Mouse (Mus musculus): ENCODE results near the gene Gm12216. TPM values are rescaled to one million over a fixed set of nuclear protein-coding genes. Genes with fewer than 3 reads are reported as not detected.
A peak's percentile ranks its signal among the peaks of the same experiment; 100 is the strongest.

Gm12216 gene
- total RNA-seq, 1 experiment, result 0.27 TPM

DNA sequence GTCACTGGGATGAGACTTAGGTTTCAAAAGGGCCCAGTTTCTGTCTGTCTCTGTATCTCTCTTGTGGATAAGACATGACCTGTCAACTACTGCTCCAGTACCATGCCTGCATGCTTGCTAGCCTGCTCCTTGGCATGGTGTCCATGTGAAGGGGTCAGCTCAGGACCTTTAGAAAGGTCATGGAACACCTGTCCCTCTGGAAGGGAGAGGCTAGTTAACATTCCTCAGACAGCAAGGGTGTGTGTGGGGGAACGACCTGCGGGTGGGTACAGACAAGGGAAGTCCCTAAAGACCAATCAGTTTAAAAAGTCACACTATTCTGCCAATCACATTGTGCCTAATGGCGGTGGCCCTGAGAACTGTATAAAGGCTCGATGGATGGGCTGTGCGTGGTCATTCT lies 58.1 kb downstream of the Gm12216 start:
- in situ Hi-C loops (cut with MboI; ENCODE audit: low sequenced_read_pairs in 2 of 2, unreplicated experiment in 2 of 2), result no loop called here
- no peak for DNase-seq (ENCODE audit: low read depth, low spot score)

DNA sequence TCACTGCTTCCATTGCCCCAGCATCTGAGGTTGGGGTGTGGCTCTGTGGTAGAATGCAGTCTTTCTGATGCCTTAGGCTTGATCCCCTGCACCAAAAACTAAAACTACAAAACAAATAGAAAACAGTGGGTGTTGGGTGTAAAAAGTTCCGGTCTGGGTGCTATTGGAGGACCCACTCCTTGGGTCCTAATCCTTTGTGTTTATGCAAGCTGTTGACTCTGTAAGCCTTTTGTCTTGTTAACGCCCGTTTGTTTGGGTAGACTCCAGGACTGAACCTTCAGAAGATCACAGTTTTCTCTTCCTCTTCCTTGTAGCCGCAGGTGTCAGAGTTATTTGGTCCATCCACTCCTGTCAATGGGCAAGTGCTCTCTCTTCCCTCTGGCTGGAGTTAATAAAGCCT lies 59.0 kb downstream of the Gm12216 start:
- DNase-seq (ENCODE audit: low read depth, low spot score), result peak; percentile 61
- no peak overlapping the region for H3K4me3 ChIP-seq (ENCODE audit: insufficient read depth in 1 of 2, low read depth in 1 of 2, low read length in 2 of 2, poor library complexity in 1 of 2, severe bottlenecking in 1 of 2)
- TF ChIP-seq ZC3H11A (IDR thresholded peaks at IDR 0.05; ENCODE audit: borderline replicate concordance, low read depth, low read length) (no peak), HCFC1 (IDR thresholded peaks at IDR 0.05; ENCODE audit: borderline replicate concordance, insufficient read depth, low read length) (no peak), CHD2 (IDR thresholded peaks at IDR 0.05; ENCODE audit: low read depth, low read length) (no peak), MAFK (IDR thresholded peaks at IDR 0.05; ENCODE audit: insufficient read depth, low read depth, low read length) (no peak), ZNF384 (IDR thresholded peaks at IDR 0.05; ENCODE audit: low read depth, low read length) (no peak)
- H3K9ac ChIP-seq (ENCODE audit: insufficient read depth, low read depth, low read length, poor library complexity, severe bottlenecking), result no peak overlapping the region
- peaks cover 23 to 64% of the 10 kb centered on the region in 2 experiments for H3K4me1 ChIP-seq (ENCODE audit: control insufficient read depth in 2 of 2, insufficient read depth in 2 of 2, low read length in 2 of 2, poor library complexity in 1 of 2)
- H3K9me3 ChIP-seq (ENCODE audit: control insufficient read depth, insufficient read depth, low read depth, low read length), result no peaks in the 10 kb centered on the region
- in situ Hi-C loops (cut with MboI; ENCODE audit: low sequenced_read_pairs in 2 of 2, unreplicated experiment in 2 of 2), result no loop called here
- peak overlapping the region; percentile 87 for H3K27ac ChIP-seq (ENCODE audit: insufficient read depth, low read depth, low read length, poor library complexity, severe bottlenecking)
- no peaks in the 10 kb centered on the region for H3K36me3 ChIP-seq (ENCODE audit: control insufficient read depth, insufficient read depth, low read length, poor library complexity, severe bottlenecking)

More for the DNA sequence above, 58.1 kb downstream of the Gm12216 start:
- H3K4me3 ChIP-seq (ENCODE audit: insufficient read depth in 1 of 2, low read depth in 1 of 2, low read length in 2 of 2, poor library complexity in 1 of 2, severe bottlenecking in 1 of 2), result no peak overlapping the region
- TF ChIP-seq ZC3H11A (IDR thresholded peaks at IDR 0.05; ENCODE audit: borderline replicate concordance, low read depth, low read length) (no peak), ZNF384 (IDR thresholded peaks at IDR 0.05; ENCODE audit: low read depth, low read length) (no peak), CHD2 (IDR thresholded peaks at IDR 0.05; ENCODE audit: low read depth, low read length) (no peak), MAFK (IDR thresholded peaks at IDR 0.05; ENCODE audit: insufficient read depth, low read depth, low read length) (no peak), HCFC1 (IDR thresholded peaks at IDR 0.05; ENCODE audit: borderline replicate concordance, insufficient read depth, low read length) (no peak)
- no peaks in the 10 kb centered on the region for H3K36me3 ChIP-seq (ENCODE audit: control insufficient read depth, insufficient read depth, low read length, poor library complexity, severe bottlenecking)
- H3K27ac ChIP-seq (ENCODE audit: insufficient read depth, low read depth, low read length, poor library complexity, severe bottlenecking), result peak overlapping the region; percentile 64; the same call in 1 of the 2 replicates
- no peaks in the 10 kb centered on the region for H3K9me3 ChIP-seq (ENCODE audit: control insufficient read depth, insufficient read depth, low read depth, low read length)
- H3K4me1 ChIP-seq (ENCODE audit: control insufficient read depth in 2 of 2, insufficient read depth in 2 of 2, low read length in 2 of 2, poor library complexity in 1 of 2), result peaks cover 22 to 62% of the 10 kb centered on the region in 2 experiments
- no peak overlapping the region for H3K9ac ChIP-seq (ENCODE audit: insufficient read depth, low read depth, low read length, poor library complexity, severe bottlenecking)

DNA sequence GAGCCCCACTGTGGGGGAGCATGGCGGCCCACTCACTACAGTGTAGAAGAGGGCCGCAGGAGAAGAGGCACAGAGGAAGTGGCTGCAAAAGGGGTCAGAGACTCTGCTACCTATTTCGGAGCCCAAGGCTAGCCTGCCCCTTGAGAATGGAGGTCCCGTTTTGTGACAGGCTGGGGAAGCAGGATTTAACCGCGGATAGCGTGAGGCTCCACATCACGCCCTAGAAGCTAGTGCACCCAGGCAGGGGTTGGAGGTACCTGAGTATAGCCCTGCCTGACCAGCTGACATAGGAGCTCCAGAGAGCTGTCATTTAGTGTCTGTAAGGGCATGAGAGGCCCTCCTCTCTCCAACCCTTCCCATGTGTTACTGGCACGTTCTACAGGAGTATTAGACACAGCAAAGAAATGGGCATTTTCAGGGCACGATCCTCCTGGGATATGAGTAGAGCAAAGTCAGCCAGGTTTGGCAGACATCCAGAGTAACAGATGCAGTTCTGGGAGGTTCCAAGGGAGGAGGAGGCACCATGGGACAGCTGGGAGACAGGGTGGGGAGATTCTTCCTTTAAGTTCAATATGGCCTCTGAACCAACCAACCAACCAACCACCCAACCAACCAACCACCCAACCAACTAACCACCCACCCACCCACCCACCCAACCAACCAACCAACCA lies 60.9 kb downstream of the Gm12216 start:
- in situ Hi-C loops (cut with MboI; ENCODE audit: low sequenced_read_pairs in 2 of 2, unreplicated experiment in 2 of 2), result no loop called here
- TF ChIP-seq HCFC1 (IDR thresholded peaks at IDR 0.05; ENCODE audit: borderline replicate concordance, insufficient read depth, low read length) (no peak), CHD2 (IDR thresholded peaks at IDR 0.05; ENCODE audit: low read depth, low read length) (no peak), ZNF384 (IDR thresholded peaks at IDR 0.05; ENCODE audit: low read depth, low read length) (no peak)
- Histone ChIP-seq H3K9me3 (ENCODE audit: control insufficient read depth, insufficient read depth, low read depth, low read length) (no peaks in the 10 kb centered on the region), H3K4me1 (ENCODE audit: control insufficient read depth in 2 of 2, insufficient read depth in 2 of 2, low read length in 2 of 2, poor library complexity in 1 of 2) (peaks cover 29 to 58% of the 10 kb centered on the region in 2 experiments), H3K27ac (ENCODE audit: insufficient read depth, low read depth, low read length, poor library complexity, severe bottlenecking) (no peak overlapping the region; the same call in 1 of the 2 replicates), H3K4me3 (ENCODE audit: insufficient read depth in 1 of 2, low read depth in 1 of 2, low read length in 2 of 2, poor library complexity in 1 of 2, severe bottlenecking in 1 of 2) (no peak overlapping the region), H3K36me3 (ENCODE audit: control insufficient read depth, insufficient read depth, low read length, poor library complexity, severe bottlenecking) (no peaks in the 10 kb centered on the region), H3K9ac (ENCODE audit: insufficient read depth, low read depth, low read length, poor library complexity, severe bottlenecking) (no peak overlapping the region)
- no peak for DNase-seq (ENCODE audit: low read depth, low spot score)

DNA sequence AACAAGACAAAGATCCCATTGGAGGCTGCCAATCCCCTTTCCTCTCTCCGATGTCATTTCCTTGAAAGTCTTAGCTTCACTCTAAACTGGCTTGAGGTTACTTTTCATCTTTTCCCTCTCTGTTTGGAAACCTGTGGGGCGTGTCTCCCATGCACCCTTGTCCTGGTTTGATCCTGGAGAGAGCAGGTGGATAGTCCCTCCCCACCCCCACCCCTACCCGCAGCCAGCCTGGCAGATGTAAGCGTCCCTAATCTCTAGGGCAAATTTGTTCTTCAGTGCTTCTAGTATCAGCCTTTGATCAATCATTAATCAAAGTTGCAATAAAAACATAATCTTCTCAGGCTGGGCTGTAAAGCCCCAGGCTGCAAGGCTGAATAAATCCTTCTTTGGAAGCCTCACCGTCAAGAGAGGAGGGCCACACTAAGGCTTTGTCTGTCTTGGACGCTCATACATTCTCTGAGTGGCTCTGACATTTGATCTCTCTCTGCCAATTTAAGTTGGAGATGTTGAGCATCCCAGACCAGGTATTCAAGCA lies 61.6 kb downstream of the Gm12216 start:
- Histone ChIP-seq H3K4me3 (ENCODE audit: insufficient read depth in 1 of 2, low read depth in 1 of 2, low read length in 2 of 2, poor library complexity in 1 of 2, severe bottlenecking in 1 of 2) (no peak overlapping the region), H3K36me3 (ENCODE audit: control insufficient read depth, insufficient read depth, low read length, poor library complexity, severe bottlenecking) (no peaks in the 10 kb centered on the region), H3K9me3 (ENCODE audit: control insufficient read depth, insufficient read depth, low read depth, low read length) (no peaks in the 10 kb centered on the region), H3K4me1 (ENCODE audit: control insufficient read depth in 2 of 2, insufficient read depth in 2 of 2, low read length in 2 of 2, poor library complexity in 1 of 2) (peaks cover 29 to 52% of the 10 kb centered on the region in 2 experiments), H3K9ac (ENCODE audit: insufficient read depth, low read depth, low read length, poor library complexity, severe bottlenecking) (no peak overlapping the region), H3K27ac (ENCODE audit: insufficient read depth, low read depth, low read length, poor library complexity, severe bottlenecking) (no peak overlapping the region)
- no peak for DNase-seq (ENCODE audit: low read depth, low spot score)
- in situ Hi-C loops (cut with MboI; ENCODE audit: low sequenced_read_pairs in 2 of 2, unreplicated experiment in 2 of 2), result no loop called here
- no peak for TF ChIP-seq MAFK (IDR thresholded peaks at IDR 0.05; ENCODE audit: insufficient read depth, low read depth, low read length)
- TF ChIP-seq ZNF384 (IDR thresholded peaks at IDR 0.05; ENCODE audit: low read depth, low read length), result no peak
- no peak for TF ChIP-seq ZC3H11A (IDR thresholded peaks at IDR 0.05; ENCODE audit: borderline replicate concordance, low read depth, low read length)
- TF ChIP-seq CHD2 (IDR thresholded peaks at IDR 0.05; ENCODE audit: low read depth, low read length), result no peak
- TF ChIP-seq HCFC1 (IDR thresholded peaks at IDR 0.05; ENCODE audit: borderline replicate concordance, insufficient read depth, low read length), result no peak

Data from ES-E14 (cell line).